Mouse (Mus musculus) T-helper 1 cell (primary cell): ENCODE measurements around the gene Myh9.

ENCODE experiments used
- in situ Hi-C: fragments of 300-600 bp; cut with MboI, MseI; formaldehyde crosslinking; loops from one replicate; pipeline ENCODE4 v1.15.1; 2025; ENCODE audit warnings: high pct_unique_total_duplicates

The Myh9 gene

DNA sequence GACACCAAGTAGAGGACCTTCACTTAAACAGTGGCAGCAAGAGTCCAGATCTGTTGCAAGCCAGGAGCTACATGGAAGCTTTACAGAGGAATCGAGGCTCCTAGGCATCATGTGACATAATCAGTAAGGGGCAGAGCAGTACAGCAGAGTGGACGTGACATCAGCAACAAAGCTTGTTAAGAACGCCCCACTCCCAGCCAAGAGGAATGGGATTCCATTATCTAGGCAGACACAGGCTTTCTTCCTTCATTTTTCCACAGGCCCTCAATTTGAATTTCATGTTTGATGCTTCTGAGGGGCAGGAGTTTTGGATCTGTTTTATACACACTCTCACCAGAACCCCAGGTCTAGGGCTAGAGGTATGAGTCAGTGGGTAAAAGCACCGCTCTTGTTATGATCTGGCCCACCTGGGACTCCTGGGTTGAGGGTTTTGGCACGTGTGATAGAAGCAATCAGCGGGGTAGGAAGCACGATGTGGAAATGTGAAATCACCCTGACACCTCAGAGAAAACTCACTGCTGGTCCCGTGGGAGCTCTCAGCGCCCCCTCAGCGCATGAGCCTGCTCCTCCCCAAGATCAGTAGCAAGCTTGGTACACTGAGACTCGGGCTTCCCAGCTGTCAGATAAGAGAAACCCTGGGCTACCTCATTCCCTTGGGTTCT is 30.7 kb downstream of the Myh9 start:
- in situ Hi-C loops = loop anchor here (25.0 kb wide), 1 partner anchor 1049 kb away; no protein-coding TSS in a partner anchor

DNA sequence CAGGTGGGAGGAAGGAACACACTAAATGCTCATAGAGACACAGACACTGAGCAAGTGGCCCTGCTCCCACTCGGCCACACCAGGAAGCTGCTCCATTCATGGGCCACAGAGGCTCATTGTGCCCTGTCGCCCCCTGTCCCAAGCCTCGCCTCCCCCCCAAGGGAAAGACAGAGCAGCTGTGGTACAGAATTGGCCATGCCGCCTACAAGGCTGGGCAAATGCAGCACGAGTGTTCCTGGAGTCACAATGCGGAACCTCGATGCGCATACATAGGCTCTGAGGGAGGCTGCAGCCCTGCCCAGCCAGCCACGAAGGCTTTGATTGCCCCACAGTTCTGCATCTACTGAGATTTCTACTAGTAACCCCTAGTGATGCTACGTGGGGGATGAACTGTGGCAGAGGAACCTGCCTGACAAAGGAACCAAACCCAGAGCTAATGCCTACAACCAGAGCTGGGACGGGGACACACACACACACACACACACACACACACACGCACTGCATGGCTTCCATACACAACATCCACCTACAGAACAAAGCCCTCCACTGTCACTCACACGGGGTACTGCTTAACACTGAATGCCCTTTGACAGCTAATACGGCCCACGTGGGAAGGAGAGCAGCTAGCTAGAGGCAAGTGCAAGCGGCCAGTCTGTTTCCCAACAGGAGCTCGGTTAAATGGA is 31.4 kb downstream of the Myh9 start:
- in situ Hi-C loops = loop anchor here (25.0 kb wide), 1 partner anchor 1048 kb away; no protein-coding TSS in a partner anchor

DNA sequence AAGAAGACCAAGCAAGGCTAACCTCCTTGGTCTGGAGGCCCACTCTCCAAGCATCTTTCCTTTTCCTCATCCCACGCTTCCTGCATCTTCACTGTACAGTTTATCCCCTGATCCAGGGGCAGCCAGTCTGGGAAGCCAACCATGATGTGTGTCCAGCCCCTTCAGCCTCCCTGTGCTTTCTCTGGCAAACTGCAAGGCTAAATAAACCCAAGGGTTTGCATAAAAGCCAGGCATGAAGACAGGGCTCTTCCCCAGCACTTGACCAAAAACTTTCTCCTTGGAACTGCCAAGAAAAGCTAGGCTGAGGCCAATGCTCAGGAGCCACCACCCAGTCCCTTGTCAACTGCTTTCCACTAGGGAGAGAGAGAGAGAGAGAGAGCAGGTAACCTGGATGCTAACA is 32.5 kb downstream of the Myh9 start:
- in situ Hi-C loops = loop anchor here (25.0 kb wide), 1 partner anchor 1047 kb away; no protein-coding TSS in a partner anchor

GRCm38 (mm10) chr15:77807264-77807585 is 34.8 kb downstream of the Myh9 start:
- in situ Hi-C loops = loop anchor here (25.0 kb wide), 1 partner anchor 1045 kb away; no protein-coding TSS in a partner anchor

DNA sequence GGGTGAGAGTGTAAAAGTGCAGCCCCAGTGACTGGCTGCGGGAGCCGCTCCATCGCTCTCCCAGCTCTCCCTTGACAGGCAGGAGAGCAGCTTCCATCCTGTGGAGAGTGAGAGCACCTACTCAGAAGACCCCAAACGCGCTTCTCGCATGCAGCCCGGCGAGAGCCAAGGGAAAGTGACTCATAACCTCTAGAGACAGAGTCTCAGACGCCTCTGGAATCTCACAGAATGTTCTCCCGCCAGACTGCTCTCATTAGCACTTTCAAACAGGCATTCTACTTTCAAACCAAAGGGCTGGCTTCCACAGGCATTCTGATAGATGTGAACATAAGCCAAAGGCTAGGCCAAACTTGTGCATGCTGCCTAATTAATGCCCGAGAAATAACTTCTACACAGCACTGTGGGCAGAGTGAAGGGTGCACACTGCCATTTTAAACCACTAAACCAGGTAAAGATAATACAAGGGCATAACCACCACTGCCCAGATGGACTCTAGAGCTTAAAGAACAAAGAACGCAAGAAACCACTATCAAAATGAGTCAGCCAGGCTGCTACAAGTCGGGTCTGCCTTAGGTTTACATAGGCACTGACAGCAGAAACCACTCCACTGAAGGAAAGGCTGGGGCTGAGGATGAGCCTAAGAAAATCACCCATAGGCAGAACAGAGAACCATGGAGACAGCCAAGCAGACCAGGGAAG is 35.3 kb downstream of the Myh9 start:
- in situ Hi-C loops = loop anchor here (25.0 kb wide), 1 partner anchor 1044 kb away; no protein-coding TSS in a partner anchor

DNA sequence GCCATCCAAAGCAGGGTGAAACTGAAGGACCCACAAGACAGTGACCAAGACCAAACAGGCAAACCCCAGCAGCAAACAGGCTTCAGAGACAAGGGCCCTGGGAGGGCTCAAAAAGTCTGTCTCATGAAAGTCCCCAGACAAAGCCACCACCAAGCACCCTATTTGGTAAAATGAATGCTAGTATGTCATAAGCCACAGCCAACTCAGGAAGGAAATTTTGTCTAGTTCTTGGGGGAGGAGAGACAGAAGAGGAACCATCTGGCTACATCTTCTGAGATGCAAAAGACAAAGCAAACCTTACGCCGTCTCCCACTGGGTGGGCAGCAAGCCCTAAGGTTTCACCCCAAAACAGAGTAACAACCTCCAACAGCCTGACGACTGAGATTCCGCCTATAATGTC is 36.3 kb downstream of the Myh9 start:
- in situ Hi-C loops = loop anchor here (25.0 kb wide), 1 partner anchor 1043 kb away; no protein-coding TSS in a partner anchor

DNA sequence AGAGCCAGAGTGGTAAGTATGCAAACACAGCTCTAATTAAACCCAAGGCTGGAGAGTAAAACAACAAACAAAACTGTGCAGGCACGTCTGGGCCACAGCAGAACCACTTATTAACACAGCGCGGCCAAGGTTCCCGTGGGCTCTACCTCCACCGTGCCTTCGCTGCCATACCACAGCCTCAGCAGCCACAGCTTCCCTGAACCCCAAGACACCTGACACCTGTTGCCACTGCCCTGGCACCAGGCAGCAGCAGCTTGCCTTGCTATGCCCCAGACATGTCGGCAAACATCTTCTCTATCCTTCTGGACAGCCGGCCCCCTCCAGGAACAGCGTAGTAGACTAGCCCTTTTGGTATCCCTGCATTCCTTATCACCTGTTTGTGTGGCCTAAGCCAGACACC is 37.0 kb downstream of the Myh9 start:
- in situ Hi-C loops = loop anchor here (5.0 to 25.0 kb wide), 2 partner anchors 32 to 1043 kb away; no protein-coding TSS in a partner anchor

- in situ Hi-C loops = loop anchor here (5.0 to 25.0 kb wide), 2 partner anchors 33 to 1042 kb away; no protein-coding TSS in a partner anchor
These were observed 37.5 kb downstream of the Myh9 start for GRCm38 (mm10) chr15:77804460-77804859.

DNA sequence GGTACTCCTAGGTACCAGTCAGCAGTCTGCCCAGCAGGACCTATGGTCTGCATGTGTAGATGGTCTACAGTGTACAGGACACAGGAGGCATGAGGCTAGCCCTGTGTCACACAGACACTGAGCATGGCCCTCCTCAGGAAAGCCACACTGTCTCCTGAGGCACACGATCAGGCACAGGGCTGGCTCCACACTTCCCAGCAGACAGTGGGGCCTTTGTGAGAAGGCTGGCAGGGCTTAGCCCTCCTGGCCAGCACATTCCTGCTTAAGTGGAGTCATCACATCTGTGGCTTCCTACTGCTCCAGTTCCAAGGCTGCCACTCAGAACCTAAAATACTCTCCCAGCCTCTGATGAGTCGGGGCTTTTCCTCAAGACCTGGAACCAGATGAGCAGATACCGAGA is 38.2 kb downstream of the Myh9 start:
- in situ Hi-C loops = loop anchor here (5.0 to 25.0 kb wide), 2 partner anchors 34 to 1041 kb away; no protein-coding TSS in a partner anchor

- in situ Hi-C loops = loop anchor here (5.0 to 25.0 kb wide), 2 partner anchors 34 to 1041 kb away; no protein-coding TSS in a partner anchor
These were observed 39.0 kb downstream of the Myh9 start for GRCm38 (mm10) chr15:77802992-77803391.

- in situ Hi-C loops = loop anchor here (5.0 to 25.0 kb wide), 2 partner anchors 36 to 1039 kb away; no protein-coding TSS in a partner anchor
These were observed 40.8 kb downstream of the Myh9 start for GRCm38 (mm10) chr15:77801188-77801587.

- in situ Hi-C loops = loop anchor here (5.0 to 25.0 kb wide), 2 partner anchors 37 to 1038 kb away; no protein-coding TSS in a partner anchor
These were observed 41.5 kb downstream of the Myh9 start for GRCm38 (mm10) chr15:77800511-77800910.

DNA sequence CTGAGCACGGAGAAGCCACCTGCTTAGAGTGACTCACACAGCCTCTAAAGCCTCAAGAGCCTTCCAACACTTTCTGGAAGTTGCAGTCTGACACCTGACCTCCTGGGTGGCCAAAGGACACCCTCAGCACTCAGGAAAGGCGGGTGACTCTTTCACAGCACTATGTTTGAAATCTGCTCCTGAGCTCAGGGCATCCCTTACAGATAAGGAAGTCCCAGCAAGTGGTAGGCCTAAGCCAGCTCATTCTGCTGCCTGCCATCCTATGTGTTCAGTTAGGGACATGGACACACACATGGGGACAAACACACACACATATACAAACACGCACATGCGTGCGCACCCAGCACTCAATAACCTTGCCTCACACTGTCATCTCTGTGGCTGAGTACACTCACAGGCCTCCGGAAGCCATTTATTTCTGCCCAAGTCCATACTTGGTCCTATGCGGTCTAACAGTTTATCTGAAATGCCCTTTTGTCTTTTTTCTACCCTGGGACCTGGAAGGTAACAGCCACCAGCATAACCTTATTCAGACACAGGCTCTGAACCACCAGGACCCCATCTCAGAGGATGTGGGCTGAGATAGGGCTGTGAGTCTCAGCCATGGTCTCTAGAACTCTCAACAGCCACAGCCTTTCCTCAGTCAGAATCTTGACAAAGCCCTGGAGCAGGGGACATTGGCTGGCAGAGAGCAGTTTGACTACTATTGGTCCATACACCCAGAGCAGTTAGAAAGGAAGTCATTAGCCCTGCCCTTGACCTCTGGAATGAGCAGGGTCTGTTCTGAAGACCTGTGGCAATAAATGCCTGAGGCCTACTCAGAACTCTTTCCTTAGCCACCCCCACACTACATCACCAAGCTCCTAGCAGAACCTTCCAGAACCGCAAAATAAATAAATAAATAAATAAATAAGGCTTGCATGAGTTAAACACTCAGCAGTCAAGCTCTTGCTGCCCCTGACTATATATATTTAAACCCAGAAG is 42.2 kb downstream of the Myh9 start:
- in situ Hi-C loops = loop anchor here (5.0 to 25.0 kb wide), 2 partner anchors 38 to 1037 kb away; no protein-coding TSS in a partner anchor

DNA sequence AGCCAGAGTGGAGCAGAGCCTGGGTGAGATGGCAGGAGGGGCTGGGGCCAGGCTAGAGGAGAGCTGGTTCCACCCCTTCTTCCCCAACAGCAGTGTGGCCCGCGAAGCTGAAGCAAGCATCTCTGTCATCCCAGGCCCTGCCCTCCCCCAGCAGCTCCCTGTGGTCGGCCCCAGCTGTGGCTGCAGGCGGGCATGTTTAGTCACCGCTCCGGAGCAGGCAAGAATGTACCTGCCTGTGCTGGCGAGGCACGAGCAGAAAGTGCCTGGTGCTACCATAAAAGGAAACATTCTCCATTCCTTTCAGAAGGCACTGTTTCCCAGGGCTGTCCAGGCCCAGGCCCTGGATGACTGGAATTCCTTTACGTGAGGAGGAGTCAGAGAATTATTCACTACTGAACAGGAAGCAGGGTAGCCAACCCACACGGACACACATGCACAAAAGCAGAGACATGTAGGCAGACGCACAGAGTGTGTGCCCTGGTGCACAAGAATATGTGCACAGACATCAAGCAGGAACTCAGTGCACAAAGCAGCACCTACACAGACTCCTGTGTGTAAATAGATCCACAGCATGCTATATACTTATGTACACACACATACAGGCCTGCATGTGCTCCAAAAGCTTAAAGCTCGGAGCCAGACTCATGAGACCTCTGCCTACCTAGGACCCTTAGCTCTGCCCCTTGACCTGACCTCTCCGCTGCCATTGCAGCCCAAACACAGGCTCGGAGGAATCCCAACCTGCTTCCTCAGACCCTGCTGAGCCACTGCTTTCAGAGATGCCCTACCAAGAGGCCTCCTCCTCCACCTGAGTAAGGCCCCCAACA is 43.1 kb downstream of the Myh9 start:
- in situ Hi-C loops = no loop called here

DNA sequence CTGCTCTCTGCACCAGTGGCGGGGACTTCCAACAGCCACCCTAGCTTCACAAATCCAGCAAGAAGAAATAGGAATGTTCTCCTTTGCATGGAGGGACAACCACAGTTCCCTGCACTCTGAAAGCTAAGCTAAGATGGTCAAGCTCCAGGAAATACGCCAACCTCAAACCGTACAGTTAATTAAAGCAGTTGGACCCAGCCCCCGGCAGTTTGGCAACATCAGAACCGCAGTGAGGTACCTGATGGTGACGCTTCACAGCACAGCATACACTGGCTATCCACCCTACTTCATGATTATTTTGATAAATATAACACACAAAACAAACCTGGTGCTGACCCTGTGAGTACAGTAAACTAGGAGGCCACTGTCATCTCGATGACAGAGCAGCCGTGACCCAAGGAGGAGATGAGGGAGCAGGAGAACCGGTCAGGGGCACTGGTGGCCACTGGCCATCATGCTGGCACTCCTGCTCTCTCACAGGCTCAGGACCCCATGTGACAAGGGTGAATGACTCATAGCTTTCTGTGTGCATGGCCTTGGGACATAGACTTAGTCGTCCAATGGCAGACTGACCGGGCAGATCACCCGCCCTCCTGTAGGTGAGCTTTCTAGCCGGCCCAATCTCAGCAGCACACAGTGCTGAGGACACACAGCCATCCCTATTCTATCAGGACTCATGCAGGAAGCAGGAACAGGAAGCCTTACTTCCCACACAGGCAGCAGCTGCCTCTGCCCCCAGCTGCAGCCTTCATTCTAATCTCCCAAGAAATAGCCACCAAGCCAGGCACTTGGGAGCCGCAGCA is 44.2 kb downstream of the Myh9 start:
- in situ Hi-C loops = no loop called here

DNA sequence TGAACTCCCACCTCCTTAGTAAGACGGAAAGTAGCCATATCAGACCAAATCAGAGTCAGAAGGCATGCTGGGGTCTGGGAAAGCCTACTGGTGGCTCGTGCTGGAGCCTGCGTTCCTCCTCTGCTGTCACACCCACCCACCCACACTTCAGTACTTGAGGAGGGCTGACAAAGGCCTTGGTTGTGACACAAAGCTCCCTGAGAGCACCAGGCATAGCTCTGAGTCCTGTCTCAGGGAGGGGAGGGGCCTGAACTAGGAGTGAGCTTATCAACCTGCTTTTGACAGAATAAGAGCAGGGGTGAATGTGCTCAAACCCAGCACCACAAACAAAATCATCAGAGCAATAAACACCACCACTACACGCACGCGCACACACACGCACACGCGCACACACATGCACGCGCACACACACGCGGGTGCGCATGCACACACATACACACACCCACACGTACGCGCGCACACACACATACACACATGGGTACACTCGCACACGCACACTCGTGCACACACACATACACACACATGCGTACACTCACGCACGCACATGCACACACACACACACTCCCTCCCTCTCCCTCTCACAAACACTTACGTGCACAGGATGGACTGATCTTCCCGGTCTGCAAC is 45.5 kb downstream of the Myh9 start:
- in situ Hi-C loops = no loop called here

DNA sequence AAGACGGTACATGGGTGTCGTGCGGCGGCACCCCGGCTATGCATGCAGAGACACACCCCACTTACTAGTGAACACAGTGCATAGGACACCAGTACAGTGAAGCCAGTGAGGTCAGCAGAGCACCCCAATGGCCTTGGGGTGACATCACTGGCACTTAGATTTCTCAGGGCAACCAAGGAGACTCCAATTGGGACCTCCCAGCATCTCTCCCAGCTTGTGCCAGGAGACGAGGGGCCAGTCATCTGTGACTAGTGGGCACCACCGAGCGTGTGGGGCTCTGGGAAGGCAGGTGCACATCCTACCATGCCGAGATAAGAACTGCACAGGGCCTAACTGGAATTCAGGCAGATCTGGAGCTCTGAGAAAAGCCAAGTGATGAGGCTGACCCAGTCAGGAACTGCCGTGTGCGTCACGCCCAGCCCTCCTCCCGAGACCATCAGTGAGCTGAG is 47.0 kb downstream of the Myh9 start:
- in situ Hi-C loops = no loop called here

- in situ Hi-C loops = no loop called here
These were observed 47.7 kb downstream of the Myh9 start for GRCm38 (mm10) chr15:77794138-77794907.
